Mouse (Mus musculus): ENCODE data around the gene Olfr460.

The Olfr460 gene

GRCm38 (mm10) chr6:40569187-40569586 lies at the start of gene Olfr460:
Gene Olfr460, plus strand, starts transcription at chr6:40569487.
- no peak for DNase-seq

GRCm38 (mm10) chr6:40544690-40545089 lies 24.6 kb upstream of the Olfr460 start:
- DNase-seq: no peak

DNA sequence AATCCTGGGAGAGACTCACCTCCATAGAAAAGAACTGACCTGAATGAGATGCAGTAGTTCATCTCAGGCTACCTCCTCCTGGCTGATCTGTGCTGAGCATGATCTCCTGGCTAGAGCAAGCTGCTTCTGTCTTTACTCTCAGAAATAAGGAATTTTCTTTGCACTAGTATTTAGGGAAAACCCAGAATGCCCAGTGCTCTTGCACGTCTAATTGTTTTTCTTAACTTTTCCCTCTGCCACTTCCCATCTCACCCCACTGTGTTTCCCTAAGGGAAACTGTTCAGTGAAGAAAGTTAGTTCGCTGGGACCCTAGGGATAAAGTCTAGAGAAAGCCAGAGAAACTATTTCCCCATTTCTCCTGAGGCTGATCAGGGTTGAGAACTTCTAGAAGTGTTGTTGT lies 14.3 kb upstream of the Olfr460 start, which contains the start of gene Olfr461:
TSS of gene Olfr461 (minus strand) at position 101 of the 400 bp plus-strand sequence.
- no peak for DNase-seq

DNA sequence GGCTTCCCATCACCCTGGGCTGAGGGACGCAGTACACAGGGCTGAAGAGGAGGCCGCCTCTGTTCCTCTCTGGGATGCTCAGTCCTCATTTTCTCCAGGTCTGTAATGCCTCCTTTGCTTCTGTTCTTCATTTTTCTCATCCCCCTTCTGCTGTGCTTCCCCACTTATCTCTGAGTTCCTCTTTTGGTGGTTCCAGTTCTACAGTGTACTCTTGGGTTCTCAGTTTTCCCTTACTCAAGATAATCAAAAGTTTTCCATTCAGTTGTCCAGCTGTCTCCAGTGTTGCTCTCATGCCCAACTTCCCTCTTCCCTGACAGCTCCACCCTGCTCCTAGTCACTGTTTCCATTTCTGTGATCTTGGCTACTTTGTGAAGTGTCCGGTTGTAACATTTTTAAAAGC lies 4.3 kb downstream of the Olfr460 start:
- DNase-seq: no peak

DNA sequence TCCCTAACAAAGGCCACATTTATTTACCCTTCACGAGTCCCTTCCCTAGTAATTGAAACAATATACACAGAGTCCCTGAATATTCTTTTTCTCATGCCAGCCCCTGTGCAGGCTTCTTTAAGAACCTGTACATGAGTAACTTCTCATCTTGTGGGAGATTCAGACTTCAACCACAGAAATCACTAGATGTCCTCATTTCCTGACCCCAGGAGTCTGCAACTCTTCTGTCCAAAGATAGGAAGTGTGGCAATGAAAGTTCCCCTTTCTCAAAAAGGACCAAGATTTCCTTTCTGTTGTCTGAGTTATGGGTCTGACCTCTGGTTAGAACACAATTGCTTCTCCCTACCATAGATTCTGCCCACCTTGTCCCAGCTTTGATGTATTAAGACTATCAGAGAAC lies 7.0 kb downstream of the Olfr460 start:
- no peak for DNase-seq

DNA sequence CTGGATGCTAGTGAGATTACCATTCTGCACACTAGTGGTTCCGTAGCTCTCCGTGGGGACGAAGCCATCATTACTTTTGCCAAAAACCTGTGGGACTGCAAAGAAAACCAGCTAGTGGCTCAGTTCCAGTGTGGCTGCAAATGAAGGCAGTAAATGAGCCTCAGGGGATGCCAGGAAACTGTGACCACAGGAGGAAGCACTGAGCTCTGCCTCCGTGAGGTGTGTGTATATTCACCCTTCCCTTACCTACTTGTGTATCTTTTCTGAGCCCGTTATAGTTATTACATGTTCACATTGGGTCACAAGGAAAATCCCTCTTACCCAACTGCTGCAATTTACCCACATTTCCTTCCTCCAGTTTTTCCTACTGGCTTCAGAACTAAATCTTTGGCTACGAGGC lies 15.0 kb downstream of the Olfr460 start:
- peak in 1 of 2 experiments; percentile 1 for DNase-seq

GRCm38 (mm10) chr6:40585645-40586044 lies 16.4 kb downstream of the Olfr460 start, which contains the start of gene Clec5a:
Gene Clec5a, minus strand, starts transcription at chr6:40585821.
- no peak for DNase-seq

DNA sequence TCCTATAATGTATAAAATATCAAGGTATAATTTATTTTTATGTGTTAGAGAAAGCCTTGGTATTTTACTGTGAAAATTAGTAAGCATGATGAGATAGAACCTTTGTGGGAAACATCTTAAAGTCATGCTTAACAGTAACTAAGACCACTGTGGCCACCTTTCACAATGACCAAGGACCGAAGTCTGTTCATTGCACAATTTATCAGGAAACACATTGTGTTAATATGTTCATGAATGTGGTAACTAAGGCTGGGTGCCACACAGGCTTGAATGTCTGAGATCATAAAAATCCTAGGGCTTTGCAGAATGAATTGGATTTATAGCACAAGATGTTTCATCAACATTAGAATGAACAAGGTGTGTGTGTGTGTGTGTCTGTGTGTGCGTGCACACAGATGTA lies 19.1 kb downstream of the Olfr460 start:
- no peak for DNase-seq

DNA sequence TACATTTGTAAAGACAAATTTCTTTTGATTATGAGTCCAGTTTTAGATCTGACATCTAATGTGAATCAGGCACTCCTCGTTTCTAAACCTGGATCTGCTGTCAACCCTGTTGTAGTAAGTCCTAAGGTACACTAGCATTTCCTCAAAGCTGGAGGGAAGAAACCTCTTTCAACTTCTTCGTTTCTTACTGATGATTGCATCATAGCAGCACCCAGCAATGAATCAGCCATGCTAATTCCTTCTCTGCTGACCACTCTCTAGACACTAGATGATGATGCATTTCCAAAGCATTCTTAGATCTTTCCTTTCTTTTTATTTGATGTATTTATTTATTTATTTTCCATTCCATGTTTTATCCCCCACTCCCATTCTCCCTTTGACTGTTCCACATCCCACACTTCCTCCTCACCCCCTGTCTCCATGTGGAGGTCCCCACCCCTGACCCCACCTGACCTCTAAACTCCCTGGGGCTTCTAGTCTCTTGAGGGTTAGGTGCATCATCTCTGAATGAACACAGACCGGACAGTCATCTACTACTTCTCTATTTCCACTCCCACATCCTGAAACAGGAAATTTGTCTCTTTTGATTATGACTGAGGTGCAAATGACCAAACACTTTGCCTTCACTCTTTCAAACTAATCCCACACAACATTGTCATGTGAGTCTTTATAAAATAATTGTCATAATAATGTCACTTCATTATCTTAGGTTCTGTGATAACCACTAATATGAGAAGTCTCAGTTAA lies 25.7 kb downstream of the Olfr460 start:
- no peak for DNase-seq

DNA sequence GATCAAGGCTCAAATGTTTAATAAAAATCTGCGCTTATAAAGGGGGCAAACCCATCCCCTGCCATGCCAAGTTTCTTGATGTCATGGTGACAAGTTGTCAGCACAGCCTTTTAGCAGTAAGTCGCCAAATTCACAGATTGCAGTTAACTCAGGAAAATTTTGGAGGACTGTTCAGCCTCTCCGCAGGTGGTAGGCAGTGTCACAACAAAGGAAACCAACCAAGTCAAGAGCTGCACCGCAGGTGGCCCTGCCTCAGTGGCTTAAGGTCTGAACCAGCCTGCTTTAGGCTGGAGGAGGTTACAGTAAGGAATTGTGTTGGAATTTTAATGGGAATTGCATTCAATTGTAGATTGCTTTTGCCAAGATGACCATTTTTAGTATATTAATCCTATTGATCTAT lies 29.3 kb downstream of the Olfr460 start:
- DNase-seq: peak in 1 of 2 experiments; percentile 19

GRCm38 (mm10) chr6:40607431-40607830 lies 38.1 kb downstream of the Olfr460 start:
- DNase-seq: peak; percentile 74 to 79

GRCm38 (mm10) chr6:40610244-40610643 lies 41.0 kb downstream of the Olfr460 start:
- DNase-seq: peak; percentile 32 to 44

GRCm38 (mm10) chr6:40613260-40613852 lies 44.1 kb downstream of the Olfr460 start, which contains the start of gene Tas2r138:
Gene Tas2r138, minus strand, starts transcription at chr6:40613310.
- DNase-seq: no peak

GRCm38 (mm10) chr6:40617965-40618364 lies 48.7 kb downstream of the Olfr460 start:
- DNase-seq: peak; percentile 81 to 87

Measured in cerebellum, postnatal 14 days (tissue).